Mouse (Mus musculus): ENCODE data around the gene Epb41l5. TPM values are rescaled to one million over a fixed set of nuclear protein-coding genes. Genes with fewer than 3 reads are reported as not detected.

Epb41l5 gene
- polyA plus RNA-seq, 1 experiment = 14.5 TPM

GRCm38 (mm10) chr1:119596954-119597480 is 51.8 kb downstream of the Epb41l5 start:
- no peak for DNase-seq (ENCODE audit: low read depth)

- DNase-seq (ENCODE audit: low read depth) = no peak
Observed at GRCm38 (mm10) chr1:119590041-119590440, 58.8 kb downstream of the Epb41l5 start.

- no peak for DNase-seq (ENCODE audit: low read depth)
Observed at GRCm38 (mm10) chr1:119584974-119585373, 63.8 kb downstream of the Epb41l5 start.

GRCm38 (mm10) chr1:119570134-119570533 is 78.7 kb downstream of the Epb41l5 start:
- no peak for DNase-seq (ENCODE audit: low read depth)

GRCm38 (mm10) chr1:119565531-119565930 is 83.3 kb downstream of the Epb41l5 start:
- no peak for DNase-seq (ENCODE audit: low read depth)

DNA sequence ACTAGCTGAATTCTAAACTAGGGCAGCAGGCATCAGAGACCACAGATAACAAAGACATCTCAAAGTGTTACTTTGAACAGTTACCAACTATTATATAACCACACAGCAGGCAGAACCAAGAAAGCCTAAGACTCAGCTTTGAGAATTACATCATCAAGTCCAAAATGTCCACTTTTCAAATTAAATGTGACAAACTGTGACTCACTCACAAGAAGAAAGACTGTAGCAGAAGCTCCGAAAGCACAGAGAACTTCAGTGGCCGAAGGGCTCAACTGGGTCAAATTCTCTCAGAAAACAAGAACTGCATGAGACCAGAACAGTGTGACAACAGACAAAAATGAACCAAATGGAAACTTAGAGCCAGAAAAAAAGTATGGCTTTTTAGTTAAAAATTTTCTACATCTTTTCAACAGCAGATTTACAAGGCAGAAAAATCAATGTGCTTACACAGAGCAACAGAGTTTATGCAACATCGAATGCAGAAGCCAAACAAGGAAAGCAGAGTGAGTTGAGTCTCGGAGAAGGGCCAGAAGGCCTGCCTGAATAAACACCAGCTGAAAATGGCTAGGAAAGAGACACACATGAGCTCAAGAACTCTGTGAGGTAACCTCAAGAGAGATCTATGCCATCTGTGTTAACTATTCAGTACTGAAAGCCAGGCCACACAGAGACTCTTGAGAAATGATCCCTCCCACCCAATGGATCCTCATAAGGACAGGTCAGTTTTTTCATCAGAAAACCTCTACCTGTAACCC is 91.0 kb downstream of the Epb41l5 start:
- no peak for DNase-seq (ENCODE audit: low read depth)

DNA sequence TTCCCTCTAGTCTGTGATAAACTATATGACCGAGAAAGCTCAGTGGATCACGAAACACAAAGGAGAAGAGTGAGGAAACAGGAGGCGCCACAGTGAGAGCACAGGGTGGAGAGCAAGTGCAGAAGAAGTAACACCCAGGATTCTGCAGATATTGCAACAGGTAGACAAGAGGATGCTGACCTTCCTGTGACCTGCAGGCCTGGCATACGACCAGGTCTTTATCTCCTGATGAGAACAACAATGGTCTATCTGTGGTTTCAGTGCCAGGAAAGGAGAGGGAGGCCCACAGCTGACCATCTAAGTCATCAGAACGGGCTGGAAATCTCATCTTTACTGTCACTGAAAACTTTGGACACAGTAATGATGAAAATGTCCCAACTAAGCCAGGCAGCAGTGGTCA is 93.1 kb downstream of the Epb41l5 start:
- DNase-seq (ENCODE audit: low read depth) = no peak

GRCm38 (mm10) chr1:119551651-119552050 is 97.1 kb downstream of the Epb41l5 start:
- no peak for DNase-seq (ENCODE audit: low read depth)

- no peak for DNase-seq (ENCODE audit: low read depth)
Observed at GRCm38 (mm10) chr1:119550064-119550463, 98.7 kb downstream of the Epb41l5 start.

DNA sequence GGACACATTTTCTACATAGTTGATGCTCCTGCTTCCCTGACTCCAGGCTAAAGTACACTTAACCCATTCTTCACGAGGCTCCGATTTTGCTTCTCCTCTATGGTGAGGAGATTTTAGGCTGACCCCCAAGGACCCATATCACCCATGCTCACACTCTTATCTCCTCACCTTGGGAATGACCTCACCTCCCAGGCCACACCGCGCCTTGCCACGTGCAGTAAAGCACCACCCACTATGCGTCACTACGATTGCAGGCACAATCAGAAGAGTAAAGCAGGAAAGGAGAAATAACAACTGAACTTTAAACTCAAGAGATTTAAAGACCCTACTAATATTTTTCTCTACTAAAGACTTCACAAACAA is 99.5 kb downstream of the Epb41l5 start:
- DNase-seq (ENCODE audit: low read depth) = no peak

DNA sequence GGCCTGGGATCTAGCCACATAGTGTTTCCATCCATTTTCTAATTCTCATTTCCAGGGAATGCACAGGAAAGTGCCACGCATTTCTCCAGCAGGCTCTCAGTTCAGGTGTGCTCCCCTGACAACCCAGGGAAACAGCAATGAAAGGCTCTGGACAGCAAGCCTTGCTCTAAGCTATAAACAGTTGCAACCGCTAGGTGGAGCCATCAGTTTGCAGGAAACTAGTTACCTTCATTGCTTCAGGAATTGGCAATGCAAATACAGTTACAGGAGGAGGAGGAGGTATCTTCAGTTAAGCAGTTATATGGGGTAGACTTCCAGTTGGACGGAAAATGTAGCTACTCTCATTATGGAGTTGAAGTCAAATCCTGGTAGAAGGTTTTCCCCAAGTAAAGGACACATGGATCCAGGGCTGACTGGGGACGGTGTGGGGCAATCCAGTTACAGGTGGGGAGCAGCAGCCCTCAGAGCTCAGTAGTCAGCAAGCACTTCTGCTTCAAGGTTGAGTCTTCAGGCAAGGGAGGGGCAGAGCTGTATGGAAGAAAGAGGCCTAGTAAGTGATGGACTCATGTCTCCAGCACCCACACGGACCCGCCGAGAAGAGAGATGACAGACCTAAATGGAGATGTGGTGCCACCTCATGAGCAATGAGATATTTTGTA is 100.0 kb downstream of the Epb41l5 start:
- DNase-seq (ENCODE audit: low read depth) = no peak

- DNase-seq (ENCODE audit: low read depth) = no peak
Observed at GRCm38 (mm10) chr1:119546490-119546889, 102.3 kb downstream of the Epb41l5 start.

GRCm38 (mm10) chr1:119545671-119546070 is 103.1 kb downstream of the Epb41l5 start:
- DNase-seq (ENCODE audit: low read depth) = no peak

GRCm38 (mm10) chr1:119545164-119545563 is 103.6 kb downstream of the Epb41l5 start:
- no peak for DNase-seq (ENCODE audit: low read depth)

- no peak for DNase-seq (ENCODE audit: low read depth)
Observed at GRCm38 (mm10) chr1:119544611-119545155, 104.1 kb downstream of the Epb41l5 start.

- DNase-seq (ENCODE audit: low read depth) = no peak
Observed at GRCm38 (mm10) chr1:119543316-119543715, 105.5 kb downstream of the Epb41l5 start.

DNA sequence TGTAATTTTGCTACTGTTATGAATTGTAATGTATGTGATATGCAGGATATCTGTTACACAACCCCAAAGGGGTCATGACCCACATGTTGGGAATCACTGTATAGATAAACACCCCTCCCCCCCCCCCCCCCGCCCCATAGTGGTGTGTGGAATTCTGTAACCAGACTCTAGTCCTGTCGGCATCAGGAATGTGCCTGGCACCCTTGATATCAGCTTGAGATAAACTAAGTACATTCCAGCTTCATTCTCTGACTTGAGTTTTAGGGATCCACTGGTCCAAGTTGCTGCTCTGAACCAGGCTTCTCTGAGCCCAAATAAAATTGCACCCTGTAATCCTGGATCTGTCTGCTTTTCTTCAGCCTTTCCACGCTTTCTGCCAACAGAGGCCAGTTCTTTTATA is 107.2 kb downstream of the Epb41l5 start:
- no peak for DNase-seq (ENCODE audit: low read depth)

GRCm38 (mm10) chr1:119540836-119541557 is 107.8 kb downstream of the Epb41l5 start:
- DNase-seq (ENCODE audit: low read depth) = no peak

- DNase-seq (ENCODE audit: low read depth) = no peak
Observed at GRCm38 (mm10) chr1:119539252-119539651, 109.5 kb downstream of the Epb41l5 start.

- DNase-seq (ENCODE audit: low read depth) = no peak
Observed at GRCm38 (mm10) chr1:119537651-119538050, 111.1 kb downstream of the Epb41l5 start.

DNA sequence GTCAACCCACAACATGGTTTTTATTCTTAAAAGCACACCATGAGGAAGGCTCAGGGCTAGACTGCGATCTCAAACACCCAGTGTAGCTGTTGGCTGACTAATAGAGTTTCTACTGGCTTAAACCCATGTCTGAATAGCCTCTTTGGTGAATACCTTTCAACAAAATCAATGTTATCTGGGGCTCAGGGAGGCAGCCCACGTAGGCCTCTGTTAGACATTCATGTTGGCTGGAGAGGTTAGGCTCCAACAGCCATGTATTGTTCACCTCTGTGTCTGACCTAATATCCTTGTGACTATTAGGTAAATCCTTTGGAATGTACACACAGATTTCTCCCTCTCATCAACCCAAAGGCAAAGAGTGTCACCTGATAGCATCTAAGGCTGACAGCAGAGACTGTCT is 112.7 kb downstream of the Epb41l5 start:
- DNase-seq (ENCODE audit: low read depth) = no peak

GRCm38 (mm10) chr1:119534341-119534740 is 114.5 kb downstream of the Epb41l5 start:
- no peak for DNase-seq (ENCODE audit: low read depth)

All from gonadal fat pad, adult 2 months (tissue).